Mouse (Mus musculus) bone marrow macrophage, adult 2 months (primary cell): Measurements from ENCODE around the gene Hbb-bh1.

Source experiments
- CTCF ChIP-seq: IDR thresholded peaks from 2 replicates; pipeline ENCODE4 v1.5.1; 2012; ENCODE audit warnings: low read depth, mild to moderate bottlenecking, low read length, moderate library complexity
- POLR2A ChIP-seq: IDR thresholded peaks from 2 replicates; pipeline ENCODE4 v1.6.1; 2012; ENCODE audit warnings: mild to moderate bottlenecking, low read depth, low read length, borderline replicate concordance

- TF ChIP-seq CTCF: no peak
- TF ChIP-seq POLR2A: no peak
These were observed 31.6 kb downstream of the Hbb-bh1 start for GRCm38 (mm10) chr7:103811223-103811845.
